Mouse (Mus musculus) forebrain, embryonic 12.5 days (tissue): ENCODE results near the gene Sh3bp4. TPM values are rescaled to one million over a fixed set of nuclear protein-coding genes. Genes with fewer than 3 reads are reported as not detected.

Experiments
- ATAC-seq: fragments of 200-750 bp; cut with Nextera tagmentation; 2 replicates; pipeline ENCODE4 v1.8.0; 2017; ENCODE audit warnings: moderate TSS enrichment; ENCODE audit not compliant: low FRiP score
- H3K27ac ChIP-seq: fragments of 300-500 bp; sonication (generic); 2 replicates; pipeline ENCODE4 v1.5.1; 2016; ENCODE audit warnings: mild to moderate bottlenecking
- H3K27me3 ChIP-seq: fragments of 300-500 bp; sonication (generic); 2 replicates; pipeline ENCODE4 v1.6.1; 2016; ENCODE audit warnings: mild to moderate bottlenecking
- H3K36me3 ChIP-seq: fragments of 300-500 bp; sonication (generic); replicated peaks from 2 replicates; pipeline ENCODE4 v1.6.1; 2016; ENCODE audit warnings: mild to moderate bottlenecking
- H3K4me1 ChIP-seq: fragments of 300-500 bp; sonication (generic); 2 replicates; pipeline ENCODE4 v1.6.1; 2016
- H3K4me2 ChIP-seq: fragments of 300-500 bp; sonication (generic); 2 replicates; pipeline ENCODE4 v1.6.1; 2016; ENCODE audit warnings: mild to moderate bottlenecking, moderate library complexity
- H3K4me3 ChIP-seq: fragments of 300-500 bp; sonication (generic); replicated peaks from 2 replicates; pipeline ENCODE4 v1.5.1; 2016; ENCODE audit warnings: mild to moderate bottlenecking
- H3K9ac ChIP-seq: fragments of 300-500 bp; sonication (generic); 2 replicates; pipeline ENCODE4 v1.6.1; 2016; ENCODE audit warnings: mild to moderate bottlenecking
- H3K9me3 ChIP-seq: fragments of 300-500 bp; sonication (generic); 2 replicates; pipeline ENCODE4 v1.6.1; 2016
- WGBS: fragments of 180-500 bp; shearing (Covaris S2); methylation state at CpG from one replicate; pipeline ENCODE4 v1.1.7; 2016; 5-methylcytosine and 5-hydroxymethylcytosine counted together
- polyA plus RNA-seq: library from polyadenylated mRNA; unstranded; fragments of >200 nt; fragmentation: Nextera tagmentation; extraction: Ambion mirVana; gene quantifications from 2 replicates; pipeline ENCODE4 v1.2.1, GENCODE M21; 2016

Sh3bp4 gene
- polyA plus RNA-seq, 1 experiment from 2014 or later, result 27.1 TPM

DNA sequence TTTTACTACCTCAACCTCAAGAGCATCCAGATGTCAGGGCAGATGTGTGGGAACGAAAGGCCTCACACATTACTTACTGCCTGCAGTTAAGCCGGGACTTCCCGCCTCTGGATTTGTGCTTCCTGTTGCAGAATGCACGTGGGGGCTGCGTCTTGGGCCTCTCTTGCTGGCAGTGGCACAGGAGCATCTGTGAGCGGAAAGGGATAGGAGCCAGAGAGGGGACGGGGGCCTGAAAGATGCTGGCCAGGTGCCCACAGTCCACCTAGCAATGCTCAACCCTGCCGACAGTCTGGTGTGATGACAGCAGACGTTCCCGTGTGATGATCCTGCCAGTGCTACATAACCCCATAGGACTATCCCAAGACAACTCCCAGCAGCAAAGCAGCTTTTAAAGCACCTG is 17.9 kb downstream of the Sh3bp4 start:
- 0 out of 2 replicates have a peak, but pooled peaks cover 4% of the 10 kb centered on the region for H3K36me3 ChIP-seq
- no peak for ATAC-seq
- no peak overlapping the region for H3K4me3 ChIP-seq
- 61% methylated on average over 10 of the region's 10 CpGs for WGBS
- no peaks in the 10 kb centered on the region for H3K9me3 ChIP-seq
- no peaks in the 10 kb centered on the region for H3K27me3 ChIP-seq
- peaks cover 49% of the 10 kb centered on the region for H3K4me1 ChIP-seq
- no peak overlapping the region for H3K27ac ChIP-seq
- no peak overlapping the region for H3K9ac ChIP-seq
- H3K4me2 ChIP-seq, result no peak overlapping the region

DNA sequence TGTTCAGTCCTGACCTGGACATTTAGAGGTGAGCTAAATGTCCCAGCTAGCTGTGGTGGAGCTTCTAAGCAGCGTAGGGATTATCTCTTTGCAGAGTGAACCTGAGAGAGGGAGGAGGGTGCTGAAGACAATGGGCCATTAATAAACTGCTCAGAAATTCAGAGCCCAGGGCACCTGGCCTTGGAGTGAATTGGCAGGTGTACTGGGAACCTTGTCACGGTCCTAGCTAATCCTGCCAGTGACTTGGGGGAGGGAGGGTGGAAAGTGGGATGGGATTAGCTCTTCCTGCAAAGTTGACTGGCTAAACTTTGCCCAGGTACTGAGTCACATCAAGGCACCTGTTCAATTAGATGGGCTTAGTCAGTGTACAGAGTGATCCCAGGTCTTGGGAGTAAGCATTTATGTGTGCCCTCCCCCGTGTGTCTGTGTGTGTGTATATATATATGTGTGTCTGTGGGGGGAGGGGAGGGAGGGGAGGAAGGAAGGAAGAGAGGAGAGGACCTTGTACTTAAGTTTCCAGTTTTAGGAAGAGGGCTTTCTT is 18.6 kb downstream of the Sh3bp4 start:
- WGBS, result 40% methylated on average over 3 of the region's 3 CpGs
- Histone ChIP-seq H3K4me2 (no peak overlapping the region), H3K27ac (no peak overlapping the region), H3K9me3 (no peaks in the 10 kb centered on the region), H3K4me1 (peaks cover 53% of the 10 kb centered on the region), H3K27me3 (no peaks in the 10 kb centered on the region), H3K4me3 (no peak overlapping the region), H3K36me3 (0 out of 2 replicates have a peak, but pooled peaks cover 2% of the 10 kb centered on the region), H3K9ac (no peak overlapping the region)
- ATAC-seq, result no peak

DNA sequence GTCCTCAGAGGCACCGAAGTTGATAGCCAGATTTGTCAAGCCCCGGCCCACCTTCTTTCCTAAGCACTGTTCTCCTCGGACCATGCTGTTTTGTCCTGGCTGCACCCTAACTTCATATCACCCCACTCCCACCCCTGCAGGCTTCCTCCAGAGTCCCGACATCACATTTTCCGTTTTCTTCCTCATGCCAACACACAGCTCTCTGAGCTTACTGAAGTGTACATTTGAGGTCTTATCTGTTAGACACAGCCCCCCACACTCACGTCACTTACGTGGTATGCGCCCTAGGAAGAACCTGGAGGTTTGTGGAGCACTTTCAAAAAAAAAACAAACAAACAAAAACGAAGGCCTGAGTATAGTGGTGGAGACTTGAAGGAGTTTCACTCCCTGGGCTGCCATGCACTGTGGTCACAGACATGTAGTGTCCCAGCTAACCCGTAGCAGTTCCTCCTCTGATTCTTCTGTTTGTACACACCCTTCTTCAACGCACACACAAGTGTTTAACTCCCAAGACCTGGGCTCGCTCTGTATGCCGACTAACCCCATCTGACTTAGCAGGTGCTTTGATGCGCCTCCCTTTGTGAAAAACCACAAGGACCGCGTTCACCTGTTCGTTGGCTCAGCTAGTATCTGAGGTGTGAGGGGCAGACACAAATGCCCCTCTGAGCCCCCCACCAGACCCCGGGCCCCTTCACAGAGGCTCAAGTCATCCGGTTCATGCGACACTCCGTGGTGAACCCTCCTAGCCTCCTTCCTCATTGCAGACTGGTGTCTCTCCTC is 19.8 kb downstream of the Sh3bp4 start:
- Histone ChIP-seq H3K36me3 (no peaks in the 10 kb centered on the region), H3K27ac (no peak overlapping the region), H3K4me3 (no peak overlapping the region), H3K4me2 (no peak overlapping the region), H3K9ac (no peak overlapping the region), H3K4me1 (peaks cover 64% of the 10 kb centered on the region), H3K27me3 (no peaks in the 10 kb centered on the region), H3K9me3 (no peaks in the 10 kb centered on the region)
- no peak for ATAC-seq
- 84% methylated on average over 21 of the region's 21 CpGs for WGBS

DNA sequence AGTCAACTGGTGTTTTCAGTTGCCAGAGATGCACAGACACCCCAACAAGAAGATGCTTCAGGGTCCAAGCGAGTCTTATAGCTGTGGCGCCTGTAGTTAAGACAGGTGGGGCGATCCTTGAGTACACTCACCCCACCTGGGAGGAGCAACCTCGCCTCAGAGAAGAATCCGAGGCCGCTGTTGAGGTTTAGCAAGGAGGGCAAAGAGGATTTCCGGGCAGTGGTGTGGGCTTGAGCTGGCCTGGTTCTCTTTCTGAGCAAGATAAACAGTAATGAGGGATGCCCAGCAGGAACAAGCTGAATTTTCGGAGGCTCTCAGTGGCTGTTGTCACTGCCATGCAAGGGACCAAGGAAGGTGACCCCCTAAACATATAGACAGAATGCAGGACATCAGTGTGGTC is 20.5 kb downstream of the Sh3bp4 start:
- peaks cover 69% of the 10 kb centered on the region for H3K4me1 ChIP-seq
- H3K27me3 ChIP-seq, result 0 out of 2 replicates have a peak, but pooled peaks cover 2% of the 10 kb centered on the region
- H3K9ac ChIP-seq, result no peak overlapping the region
- no peak overlapping the region for H3K27ac ChIP-seq
- no peak for ATAC-seq
- H3K36me3 ChIP-seq, result no peaks in the 10 kb centered on the region
- H3K4me2 ChIP-seq, result no peak overlapping the region
- 79% methylated on average over 8 of the region's 8 CpGs for whole genome bisulfite sequencing
- no peak overlapping the region for H3K4me3 ChIP-seq
- H3K9me3 ChIP-seq, result no peaks in the 10 kb centered on the region

DNA sequence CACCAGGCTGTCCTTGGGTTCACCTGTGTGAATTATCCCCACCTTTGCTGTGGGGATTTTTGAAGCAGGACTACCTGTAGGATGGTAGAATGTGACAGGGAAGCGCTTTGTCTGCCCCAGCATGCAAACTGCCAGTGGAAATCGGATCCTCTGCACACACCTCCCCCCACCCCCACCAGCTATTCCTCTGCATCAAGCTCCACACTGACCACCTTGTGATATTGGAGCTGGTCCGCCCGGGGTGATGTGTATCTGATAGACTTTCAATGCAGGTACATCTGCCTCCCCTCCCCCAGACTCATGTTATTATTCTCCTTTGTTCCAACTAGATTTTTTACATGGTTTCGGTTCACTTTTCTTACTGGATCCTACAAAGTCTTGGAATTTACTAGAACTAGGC is 21.8 kb downstream of the Sh3bp4 start:
- Histone ChIP-seq H3K36me3 (no peaks in the 10 kb centered on the region), H3K27ac (peak overlapping the region; percentile 74), H3K9me3 (no peaks in the 10 kb centered on the region), H3K27me3 (0 out of 2 replicates have a peak, but pooled peaks cover 4% of the 10 kb centered on the region), H3K4me3 (no peak overlapping the region), H3K4me1 (peaks cover 67% of the 10 kb centered on the region), H3K4me2 (peak overlapping the region; percentile 42), H3K9ac (no peak overlapping the region)
- WGBS, result 32% methylated on average over 5 of the region's 5 CpGs
- no peak for ATAC-seq

DNA sequence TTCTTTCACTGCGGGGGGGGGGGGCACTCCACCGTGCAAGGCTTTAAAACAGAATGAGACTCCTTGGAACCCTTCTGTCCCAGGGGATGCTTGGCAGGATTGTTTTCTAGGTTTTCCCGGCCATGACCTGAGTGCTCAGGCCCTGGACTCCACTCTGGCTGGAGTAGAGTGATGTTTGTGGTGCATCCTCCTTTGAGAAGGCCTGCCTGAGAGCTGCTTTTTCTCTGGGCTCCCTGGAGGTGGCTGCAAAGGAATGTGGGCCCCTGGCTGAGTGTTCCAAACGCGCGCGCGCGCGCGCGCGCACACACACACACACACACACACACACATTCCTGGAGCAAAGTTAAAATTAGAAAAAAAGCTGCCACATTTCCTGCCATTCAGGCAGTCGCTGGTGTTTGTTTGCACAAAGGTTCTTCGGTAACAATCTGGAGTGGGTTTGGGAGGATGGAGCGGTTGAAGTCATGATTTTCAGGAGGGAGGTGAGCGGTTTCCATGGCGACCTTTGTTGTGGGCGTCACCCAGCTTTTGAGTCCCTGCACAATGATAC is 22.3 kb downstream of the Sh3bp4 start:
- H3K27ac ChIP-seq, result peak overlapping the region; percentile 74
- no peak for ATAC-seq
- H3K4me2 ChIP-seq, result peak overlapping the region; percentile 42
- no peak overlapping the region for H3K9ac ChIP-seq
- 0 out of 2 replicates have a peak overlapping the region, but pooled peaks have one; percentile 0 for H3K4me3 ChIP-seq
- no peaks in the 10 kb centered on the region for H3K9me3 ChIP-seq
- no peaks in the 10 kb centered on the region for H3K36me3 ChIP-seq
- WGBS, result 2% methylated on average over 19 of the region's 19 CpGs
- 0 out of 2 replicates have a peak, but pooled peaks cover 4% of the 10 kb centered on the region for H3K27me3 ChIP-seq
- peaks cover 67% of the 10 kb centered on the region for H3K4me1 ChIP-seq

DNA sequence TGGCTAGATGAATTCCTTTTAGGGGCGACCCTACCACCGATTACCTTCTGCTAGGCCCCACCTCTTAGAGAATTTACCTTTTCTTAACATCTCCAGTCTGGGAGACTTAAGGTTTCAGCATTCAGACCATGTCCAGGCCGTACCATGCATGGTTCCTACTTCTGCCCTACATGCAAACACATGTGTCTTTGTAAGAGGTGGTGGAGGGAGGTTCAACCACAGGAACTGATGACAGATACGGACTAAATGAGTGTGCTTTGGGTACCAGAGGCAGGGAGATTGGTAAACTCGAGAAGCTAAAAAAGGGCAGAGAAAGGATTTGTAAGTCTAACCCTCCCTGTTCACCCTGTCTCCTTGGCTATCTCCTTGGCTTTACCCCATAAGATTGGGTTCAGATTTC is 23.5 kb downstream of the Sh3bp4 start:
- ATAC-seq, result no peak
- H3K4me2 ChIP-seq, result no peak overlapping the region
- no peak overlapping the region for H3K9ac ChIP-seq
- H3K9me3 ChIP-seq, result no peaks in the 10 kb centered on the region
- no peaks in the 10 kb centered on the region for H3K36me3 ChIP-seq
- H3K27me3 ChIP-seq, result 0 out of 2 replicates have a peak, but pooled peaks cover 4% of the 10 kb centered on the region
- H3K4me3 ChIP-seq, result no peak overlapping the region
- no peak overlapping the region for H3K27ac ChIP-seq
- peaks cover 58% of the 10 kb centered on the region for H3K4me1 ChIP-seq
- 71% methylated on average over 5 of the region's 5 CpGs for WGBS

DNA sequence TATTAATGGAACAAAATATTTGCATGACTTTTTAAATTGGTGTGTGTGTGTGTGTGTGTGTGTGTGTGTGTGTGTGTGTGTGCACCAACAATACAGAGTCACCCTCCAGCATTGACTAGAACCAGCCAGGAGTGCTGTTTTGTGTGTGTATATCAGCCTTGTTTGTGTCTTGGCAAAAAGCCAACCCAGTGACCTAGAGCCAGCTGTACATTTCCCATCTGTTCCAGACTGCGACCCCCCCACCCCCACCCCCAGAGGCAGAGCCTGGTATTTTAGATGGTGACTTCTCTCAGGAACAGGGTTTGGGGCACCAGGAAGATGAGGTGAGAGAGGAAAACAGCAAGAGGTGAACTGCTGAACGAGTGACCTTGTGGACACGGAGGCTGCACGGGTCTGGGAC is 24.2 kb downstream of the Sh3bp4 start:
- WGBS, result 72% methylated on average over 4 of the region's 4 CpGs
- Histone ChIP-seq H3K9me3 (no peaks in the 10 kb centered on the region), H3K4me3 (no peak overlapping the region), H3K36me3 (no peaks in the 10 kb centered on the region), H3K27me3 (0 out of 2 replicates have a peak, but pooled peaks cover 4% of the 10 kb centered on the region), H3K4me1 (peaks cover 55% of the 10 kb centered on the region), H3K4me2 (no peak overlapping the region), H3K9ac (no peak overlapping the region), H3K27ac (no peak overlapping the region)
- peak; percentile 19; the same call in 1 of the 2 replicates for ATAC-seq

DNA sequence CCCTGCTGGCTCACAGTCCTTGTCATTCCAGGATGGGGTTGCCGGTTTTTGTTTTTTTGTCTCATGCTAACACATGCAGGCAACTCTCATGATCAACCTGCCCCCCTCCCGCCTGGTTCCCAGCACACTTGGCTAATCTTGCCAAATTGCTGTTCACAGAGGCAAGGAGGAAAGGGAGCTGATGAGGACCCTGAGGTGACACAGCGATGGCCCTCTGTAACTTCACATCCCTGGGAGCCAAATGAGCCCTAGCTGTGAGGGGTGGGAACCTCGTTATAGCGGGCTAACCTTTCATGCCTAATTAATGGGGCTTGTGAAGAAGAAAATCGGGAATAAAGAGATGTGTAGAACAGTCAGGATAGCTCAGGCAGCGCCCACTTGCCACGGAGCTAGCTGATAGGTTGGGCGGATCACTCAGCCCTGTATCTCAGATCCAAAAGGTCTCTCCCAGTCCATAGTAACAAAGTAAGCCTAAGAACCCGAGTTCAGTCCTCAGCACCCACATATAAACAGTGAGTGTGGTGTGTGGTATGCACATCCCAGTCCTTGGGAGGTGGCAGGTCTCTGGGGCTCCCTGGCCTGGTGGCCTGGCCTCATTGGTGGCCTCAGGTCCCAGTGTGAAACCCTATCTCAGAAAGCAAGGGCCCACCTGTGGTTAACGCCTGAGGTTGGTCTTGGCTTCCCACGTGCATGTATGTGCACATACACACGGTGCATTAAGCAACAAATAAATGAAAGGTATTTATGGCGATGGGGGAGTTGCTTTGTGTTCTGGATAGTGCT is 25.6 kb downstream of the Sh3bp4 start:
- WGBS, result 11% methylated on average over 14 of the region's 14 CpGs
- Histone ChIP-seq H3K9ac (no peak overlapping the region), H3K4me2 (no peak overlapping the region), H3K36me3 (no peaks in the 10 kb centered on the region), H3K27me3 (0 out of 2 replicates have a peak, but pooled peaks cover 4% of the 10 kb centered on the region), H3K27ac (peak overlapping the region; percentile 53; the same call in 1 of the 2 replicates), H3K9me3 (no peaks in the 10 kb centered on the region), H3K4me1 (peaks cover 51% of the 10 kb centered on the region), H3K4me3 (no peak overlapping the region)
- ATAC-seq, result peak; percentile 43; the same call in 1 of the 2 replicates

DNA sequence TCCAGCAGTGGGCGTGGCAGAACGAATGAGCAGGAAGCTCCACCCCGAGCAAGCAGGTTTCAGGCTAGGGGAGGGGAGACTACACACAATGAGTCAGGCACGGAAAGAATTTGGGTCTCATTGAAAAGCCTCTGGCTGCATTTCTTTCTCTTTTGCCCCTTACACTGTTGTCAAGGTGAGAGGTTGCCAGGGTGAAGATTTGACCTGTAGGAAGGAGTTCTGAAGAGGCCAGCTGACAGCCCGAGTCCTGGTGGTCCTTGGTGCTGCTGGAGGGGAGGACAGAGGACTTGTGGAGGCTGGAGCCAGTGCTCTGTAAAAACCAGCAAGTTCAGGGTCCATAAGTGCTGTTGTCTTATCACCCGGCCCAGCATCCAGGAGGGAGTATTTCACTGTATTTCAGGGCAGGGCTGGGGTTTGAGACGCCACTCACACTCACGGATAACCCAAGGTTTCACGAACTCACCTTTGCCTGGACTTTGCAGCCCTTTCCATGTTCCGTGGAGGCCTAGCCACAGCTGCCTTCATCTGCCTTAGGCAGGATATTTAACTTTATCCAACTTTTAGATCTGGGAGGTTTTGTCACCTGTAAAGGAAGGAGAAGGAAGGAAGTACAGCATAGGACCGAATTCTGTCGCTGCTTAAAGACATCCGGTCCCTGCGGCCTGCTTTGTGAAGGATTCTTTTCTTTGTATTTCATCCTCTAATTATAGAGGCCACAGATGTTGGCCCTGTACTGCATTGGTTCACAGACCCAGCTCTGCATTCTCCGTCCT is 32.2 kb downstream of the Sh3bp4 start:
- Histone ChIP-seq H3K9me3 (no peaks in the 10 kb centered on the region), H3K27ac (peak overlapping the region; percentile 50; the same call in 1 of the 2 replicates), H3K27me3 (no peaks in the 10 kb centered on the region), H3K9ac (no peak overlapping the region), H3K36me3 (no peaks in the 10 kb centered on the region), H3K4me3 (no peak overlapping the region), H3K4me1 (peaks cover 35% of the 10 kb centered on the region), H3K4me2 (0 out of 2 replicates have a peak overlapping the region, but pooled peaks have one; percentile 13)
- no peak for ATAC-seq
- 24% methylated on average over 14 of the region's 15 CpGs for WGBS

DNA sequence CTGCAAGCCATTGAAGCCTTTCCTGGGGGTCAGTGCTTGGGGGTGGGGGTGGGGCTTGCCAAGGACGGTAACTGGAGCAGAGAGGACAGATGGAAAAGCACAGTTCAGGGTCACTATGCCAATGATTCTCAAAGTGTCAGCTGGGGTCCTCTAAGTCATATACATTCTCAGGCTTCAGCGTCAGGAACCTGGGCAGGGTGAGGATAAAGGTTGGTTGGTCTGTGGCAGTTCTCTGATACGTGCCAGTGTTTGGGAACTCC is 32.7 kb downstream of the Sh3bp4 start:
- Histone ChIP-seq H3K9me3 (no peaks in the 10 kb centered on the region), H3K27me3 (no peaks in the 10 kb centered on the region), H3K36me3 (no peaks in the 10 kb centered on the region), H3K4me1 (peaks cover 40% of the 10 kb centered on the region), H3K27ac (peak overlapping the region; percentile 50; the same call in 1 of the 2 replicates), H3K4me2 (no peak overlapping the region), H3K9ac (no peak overlapping the region), H3K4me3 (no peak overlapping the region)
- no peak for ATAC-seq
- WGBS, result 31% methylated on average over 3 of the region's 3 CpGs
